Mouse (Mus musculus) limb, embryonic 12.5 days (tissue): ENCODE measurements around the gene Ankrd39. TPM values are rescaled to one million over a fixed set of nuclear protein-coding genes. Genes with fewer than 3 reads are reported as not detected.

Experiments
- ATAC-seq: fragments of 200-750 bp; cut with Nextera tagmentation; 2 replicates; pipeline ENCODE4 v1.8.0; 2017; ENCODE audit warnings: low read depth, moderate TSS enrichment; ENCODE audit not compliant: insufficient number of reproducible peaks, insufficient read depth, low FRiP score, low TSS enrichment
- H3K27ac ChIP-seq: fragments of 300-500 bp; sonication (generic); 2 replicates; pipeline ENCODE4 v1.5.1; 2016; ENCODE audit warnings: mild to moderate bottlenecking, moderate library complexity
- H3K27me3 ChIP-seq: fragments of 300-500 bp; sonication (generic); 2 replicates; pipeline ENCODE4 v1.6.1; 2016; ENCODE audit warnings: mild to moderate bottlenecking, moderate library complexity
- H3K36me3 ChIP-seq: fragments of 300-500 bp; sonication (generic); 2 replicates; pipeline ENCODE4 v1.6.1; 2016; ENCODE audit warnings: mild to moderate bottlenecking, moderate library complexity
- H3K4me1 ChIP-seq: fragments of 300-500 bp; sonication (generic); replicated peaks from 2 replicates; pipeline ENCODE4 v1.6.1; 2016
- H3K4me2 ChIP-seq: fragments of 300-500 bp; sonication (generic); 2 replicates; pipeline ENCODE4 v1.6.1; 2016; ENCODE audit warnings: mild to moderate bottlenecking, moderate library complexity
- H3K4me3 ChIP-seq: fragments of 300-500 bp; sonication (generic); replicated peaks from 2 replicates; pipeline ENCODE4 v1.5.1; 2016; ENCODE audit warnings: mild to moderate bottlenecking
- H3K9ac ChIP-seq: fragments of 300-500 bp; sonication (generic); replicated peaks from 2 replicates; pipeline ENCODE4 v1.6.1; 2016; ENCODE audit warnings: mild to moderate bottlenecking, moderate library complexity
- H3K9me3 ChIP-seq: fragments of 300-500 bp; sonication (generic); 2 replicates; pipeline ENCODE4 v1.6.1; 2016; ENCODE audit warnings: mild to moderate bottlenecking, moderate library complexity
- WGBS: fragments of 180-500 bp; shearing (Covaris S2); methylation state at CpG from one replicate; pipeline ENCODE4 v1.1.7; 2016; 5-methylcytosine and 5-hydroxymethylcytosine counted together
- polyA plus RNA-seq: library from polyadenylated mRNA; unstranded; fragments of >200 nt; fragmentation: Nextera tagmentation; extraction: Ambion mirVana; gene quantifications from 2 replicates; pipeline ENCODE4 v1.2.1, GENCODE M21; 2016

The Ankrd39 gene
- 24.1 and 26.8 TPM in 2 replicates for polyA plus RNA-seq

DNA sequence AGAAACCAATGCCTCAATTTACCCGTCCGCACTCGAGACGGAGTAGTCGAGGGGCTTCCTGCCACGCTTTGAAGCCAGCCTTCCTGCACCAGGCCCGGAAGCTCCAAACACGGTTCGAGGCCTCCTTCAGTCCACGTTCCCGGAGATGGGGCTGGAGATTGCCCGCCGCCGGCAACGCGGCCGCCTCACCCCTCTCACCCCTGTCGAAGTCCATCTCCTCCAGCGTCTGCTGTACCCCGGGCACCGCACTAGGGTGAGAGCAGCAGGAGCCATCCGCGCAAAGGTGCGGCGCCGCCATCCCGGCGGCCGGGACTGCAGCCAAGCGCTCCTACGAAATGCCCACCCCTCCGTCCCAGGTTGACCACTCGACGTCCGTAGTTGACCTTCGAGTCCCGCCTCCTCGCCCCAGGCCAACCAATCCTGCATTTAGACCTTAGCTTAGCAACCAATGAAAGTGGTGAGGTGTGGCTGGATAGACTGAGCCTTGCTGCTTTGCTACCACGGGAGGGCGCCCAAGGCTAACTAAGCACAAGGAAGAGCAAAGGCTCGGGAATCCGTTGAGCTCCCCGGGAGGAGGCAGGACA lies at the start of gene Ankrd39:
Gene Ankrd39 (minus strand): TSS at position 558 of the 584 bp plus-strand sequence.
- H3K4me2 ChIP-seq, result peak within 1 kb of the TSS; percentile 74
- H3K36me3 ChIP-seq, result peaks cover 49% of the 10 kb centered on the region
- peak within 1 kb of the TSS; percentile 68 for H3K4me3 ChIP-seq
- H3K9me3 ChIP-seq, result no peaks in the 10 kb centered on the region
- H3K27ac ChIP-seq, result peak within 1 kb of the TSS; percentile 85
- H3K4me1 ChIP-seq, result peaks cover 48% of the 10 kb centered on the region
- no peaks in the 10 kb centered on the region for H3K27me3 ChIP-seq
- WGBS, result under 1% methylated on average over 43 of the region's 43 CpGs
- H3K9ac ChIP-seq, result peak within 1 kb of the TSS; percentile 81
- ATAC-seq, result peak; percentile 97

DNA sequence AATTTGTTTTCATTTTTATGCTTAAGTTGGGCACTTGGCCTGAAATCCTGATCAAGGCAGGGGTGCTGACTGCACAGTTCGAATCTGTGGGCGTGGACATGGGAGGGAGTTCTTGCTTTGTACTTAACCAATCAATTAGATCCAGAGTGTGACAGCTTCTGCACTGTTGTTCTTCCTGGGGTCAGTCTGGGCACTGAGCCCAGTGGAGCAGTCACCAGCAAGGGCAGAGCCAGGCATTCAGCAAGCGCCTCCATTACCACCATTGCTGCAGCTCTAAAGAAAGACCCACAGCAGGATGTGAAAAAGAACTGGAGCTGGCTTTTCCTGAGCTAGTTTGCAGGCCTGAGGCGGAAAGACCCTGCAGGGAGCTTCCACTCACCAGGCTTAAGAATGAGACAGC lies 48.9 kb upstream of the Ankrd39 start:
- no peaks in the 10 kb centered on the region for H3K27me3 ChIP-seq
- WGBS, result 48% methylated on average over 4 of the region's 4 CpGs
- ATAC-seq, result no peak
- H3K4me2 ChIP-seq, result no peak overlapping the region
- no peaks in the 10 kb centered on the region for H3K36me3 ChIP-seq
- H3K4me3 ChIP-seq, result no peak overlapping the region
- peaks cover 11% of the 10 kb centered on the region for H3K4me1 ChIP-seq
- no peak overlapping the region for H3K9ac ChIP-seq
- H3K27ac ChIP-seq, result peak overlapping the region; percentile 1; the same call in 1 of the 2 replicates
- H3K9me3 ChIP-seq, result no peaks in the 10 kb centered on the region

DNA sequence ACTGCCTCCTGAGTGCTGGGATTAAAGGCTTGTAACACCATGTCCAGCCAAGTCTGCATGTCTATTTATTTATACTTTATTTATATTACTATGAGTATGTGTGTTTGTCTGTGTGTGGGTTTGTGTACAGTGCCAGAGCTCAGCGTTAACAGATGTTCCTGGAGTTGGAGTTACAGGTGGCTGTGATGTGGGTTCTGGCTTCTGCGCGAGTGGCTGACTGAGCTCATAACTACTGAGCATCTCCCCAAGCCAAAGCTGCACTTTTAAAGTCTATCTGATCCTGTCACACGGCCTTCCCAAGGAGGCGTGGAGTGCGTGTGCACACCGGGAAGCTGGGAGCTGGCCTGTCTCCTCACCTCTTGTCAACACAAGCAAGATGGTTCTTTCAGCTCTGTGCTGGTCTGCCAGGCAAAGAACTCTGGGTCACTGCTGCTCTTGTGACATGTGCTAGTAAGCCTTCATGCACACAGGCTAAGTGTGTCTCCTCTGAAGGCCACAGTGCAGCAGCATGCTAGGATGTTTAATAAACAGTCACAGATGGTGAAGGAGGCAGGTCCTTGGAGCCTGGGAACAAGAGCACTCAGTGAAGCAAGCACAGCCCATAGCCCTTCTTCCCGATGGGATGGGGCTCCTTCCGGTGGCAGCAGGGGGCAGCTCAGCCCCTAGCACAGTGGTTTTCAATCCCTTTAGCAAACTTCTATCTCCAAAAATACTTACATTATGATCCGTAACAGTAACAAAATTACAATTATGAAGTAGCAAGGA lies 48.1 kb upstream of the Ankrd39 start:
- Histone ChIP-seq H3K4me1 (peaks cover 19% of the 10 kb centered on the region), H3K4me3 (no peak overlapping the region), H3K27me3 (no peaks in the 10 kb centered on the region), H3K36me3 (no peaks in the 10 kb centered on the region), H3K4me2 (no peak overlapping the region), H3K27ac (peak overlapping the region; percentile 53; the same call in 1 of the 2 replicates), H3K9me3 (no peaks in the 10 kb centered on the region), H3K9ac (no peak overlapping the region)
- no peak for ATAC-seq
- 53% methylated on average over 10 of the region's 10 CpGs for WGBS

DNA sequence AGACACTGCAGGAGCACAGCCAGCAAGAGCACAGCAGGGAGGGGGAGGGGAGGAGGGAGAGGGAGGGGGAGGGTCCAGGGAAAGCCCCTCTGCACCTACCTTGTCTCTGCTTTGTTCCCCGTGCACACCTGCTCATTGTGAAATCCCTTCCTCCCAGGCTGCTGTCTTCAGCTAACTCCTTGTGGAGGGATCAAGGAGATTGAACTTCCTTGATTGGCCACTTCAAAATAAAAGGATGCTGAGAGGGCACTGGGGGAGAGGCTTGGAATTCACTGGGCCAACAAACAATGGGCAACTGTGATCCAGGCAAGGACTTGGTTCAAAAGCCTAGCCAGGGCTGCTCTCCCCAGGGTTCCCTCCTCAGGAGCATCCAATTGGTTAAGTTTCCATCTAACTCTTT lies 45.9 kb upstream of the Ankrd39 start:
- 24% methylated on average over 1 of the region's 1 CpGs for WGBS
- Histone ChIP-seq H3K27me3 (no peaks in the 10 kb centered on the region), H3K27ac (no peak overlapping the region), H3K9ac (no peak overlapping the region), H3K4me3 (no peak overlapping the region), H3K4me2 (no peak overlapping the region), H3K9me3 (no peaks in the 10 kb centered on the region), H3K36me3 (no peaks in the 10 kb centered on the region), H3K4me1 (peaks cover 41% of the 10 kb centered on the region)
- ATAC-seq, result no peak

DNA sequence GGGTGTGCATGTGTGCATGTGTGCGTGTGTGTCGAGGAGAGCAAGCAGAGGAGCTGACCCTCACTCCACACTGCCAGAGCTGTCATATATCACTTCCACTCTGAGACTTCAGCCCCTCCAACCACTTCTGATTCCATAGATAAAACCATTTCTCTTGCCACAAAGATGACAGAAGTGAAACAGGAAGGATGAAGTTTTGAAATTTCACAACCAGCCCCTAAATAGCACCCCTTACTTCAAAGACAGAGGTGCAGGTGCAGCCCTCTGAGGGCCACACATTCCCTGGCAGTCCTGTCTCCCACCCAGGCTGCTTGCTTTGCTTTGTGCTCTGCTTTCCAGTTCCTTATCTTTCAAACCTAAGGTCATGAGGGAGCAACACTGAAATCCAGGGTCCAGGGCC lies 44.2 kb upstream of the Ankrd39 start:
- Histone ChIP-seq H3K4me2 (no peak overlapping the region), H3K4me1 (peaks cover 58% of the 10 kb centered on the region), H3K27ac (no peak overlapping the region), H3K27me3 (no peaks in the 10 kb centered on the region), H3K9ac (no peak overlapping the region), H3K4me3 (no peak overlapping the region), H3K36me3 (no peaks in the 10 kb centered on the region), H3K9me3 (no peaks in the 10 kb centered on the region)
- WGBS, result 71% methylated on average over 2 of the region's 2 CpGs
- no peak for ATAC-seq

DNA sequence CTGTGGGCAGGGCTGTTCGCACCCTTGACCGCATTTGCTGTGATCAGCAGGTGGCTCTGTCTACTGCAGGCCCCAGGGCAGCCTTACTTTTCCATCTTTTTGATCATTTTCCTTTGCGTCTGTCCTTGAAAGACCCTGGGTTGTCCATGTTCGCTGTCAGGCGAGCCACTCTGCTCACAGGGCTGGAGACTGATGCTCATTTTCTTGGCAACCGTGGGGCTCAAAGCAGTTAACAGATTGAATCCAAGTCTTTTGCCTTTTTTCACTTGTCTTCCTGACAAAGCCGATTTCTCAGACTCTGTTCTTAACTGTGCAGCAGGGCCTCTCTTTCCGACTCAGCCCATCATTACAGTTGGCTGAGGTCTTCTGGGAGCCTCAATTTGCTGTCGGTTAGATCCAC lies 43.4 kb upstream of the Ankrd39 start:
- H3K4me1 ChIP-seq, result peaks cover 64% of the 10 kb centered on the region
- no peaks in the 10 kb centered on the region for H3K36me3 ChIP-seq
- H3K27me3 ChIP-seq, result no peaks in the 10 kb centered on the region
- H3K9me3 ChIP-seq, result no peaks in the 10 kb centered on the region
- H3K9ac ChIP-seq, result no peak overlapping the region
- no peak for ATAC-seq
- 65% methylated on average over 9 of the region's 9 CpGs for WGBS
- H3K4me3 ChIP-seq, result no peak overlapping the region
- no peak overlapping the region for H3K4me2 ChIP-seq
- H3K27ac ChIP-seq, result no peak overlapping the region

DNA sequence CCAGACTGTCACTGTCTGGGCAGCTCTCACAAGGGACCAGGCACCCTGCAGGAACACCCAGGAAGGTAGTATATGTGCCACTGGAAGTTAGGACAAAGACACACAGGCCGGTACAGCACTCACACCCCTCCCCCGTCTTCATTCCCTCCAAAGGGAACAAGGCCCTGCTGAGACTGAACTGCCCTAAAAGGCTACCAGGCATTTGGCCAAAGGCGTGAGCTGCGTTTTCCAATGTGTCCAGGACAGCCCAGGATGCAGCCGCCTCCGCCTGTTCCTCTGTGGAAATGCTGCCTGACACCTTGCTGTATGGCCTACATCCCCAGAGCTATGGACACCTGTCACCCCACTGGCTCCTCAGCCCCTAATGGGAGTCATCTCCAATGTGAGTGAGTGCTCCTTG lies 42.2 kb upstream of the Ankrd39 start:
- 0 out of 2 replicates have a peak overlapping the region, but pooled peaks have one; percentile 47 for H3K9ac ChIP-seq
- peaks cover 60% of the 10 kb centered on the region for H3K4me1 ChIP-seq

DNA sequence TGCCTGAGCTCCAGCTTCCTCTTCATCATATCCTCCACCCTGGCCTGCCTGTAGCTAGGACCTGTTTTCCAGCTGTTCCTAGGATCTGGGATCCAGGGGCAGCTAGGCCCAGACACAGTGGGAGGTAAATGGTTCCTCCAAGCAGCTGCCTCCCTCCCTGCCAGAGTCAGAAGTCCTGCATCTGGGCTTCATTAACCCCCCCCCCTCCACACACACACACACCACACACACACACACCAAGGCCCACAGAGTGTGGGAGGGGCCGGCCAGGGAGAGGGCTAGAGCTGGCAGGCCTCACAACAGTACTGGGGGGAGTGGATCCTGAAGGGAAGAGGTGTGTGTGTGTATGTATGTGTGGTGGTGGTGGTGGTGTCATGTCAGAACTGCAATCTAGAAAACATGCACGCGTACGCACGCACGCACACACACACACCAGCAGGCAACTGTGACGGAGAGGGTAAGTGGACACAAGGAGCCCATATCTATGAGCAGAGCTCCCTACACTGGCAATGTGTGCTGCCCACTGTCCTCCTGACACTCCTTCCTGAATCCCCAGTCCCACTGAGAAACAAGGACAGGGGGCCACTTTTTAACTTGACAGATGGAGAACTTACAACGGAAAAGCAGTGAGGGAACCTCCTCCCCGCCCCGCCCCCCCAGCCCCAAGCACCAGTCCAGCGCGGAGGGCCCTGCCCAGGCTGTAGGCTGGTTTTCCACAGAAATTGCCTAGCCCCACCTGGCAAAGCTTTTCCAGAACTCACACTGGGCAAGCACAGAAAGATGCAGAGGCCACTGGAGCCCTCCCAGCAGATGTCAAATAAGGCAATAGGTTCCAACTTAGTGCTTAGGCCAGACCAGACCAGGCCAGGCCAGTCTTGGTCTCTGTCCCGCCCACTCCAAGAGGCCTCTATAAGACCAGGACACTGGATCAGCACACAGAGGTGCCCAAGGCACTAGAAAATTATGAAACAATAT lies 41.5 kb upstream of the Ankrd39 start:
- Histone ChIP-seq H3K4me2 (peak overlapping the region; percentile 28), H3K4me3 (no peak overlapping the region), H3K36me3 (no peaks in the 10 kb centered on the region), H3K9ac (peak overlapping the region; percentile 47; the same call in 1 of the 2 replicates), H3K4me1 (peaks cover 67% of the 10 kb centered on the region), H3K27me3 (no peaks in the 10 kb centered on the region), H3K9me3 (no peaks in the 10 kb centered on the region), H3K27ac (peak overlapping the region; percentile 94)
- ATAC-seq, result peak; percentile 89
- WGBS, result 33% methylated on average over 13 of the region's 13 CpGs

More for the DNA sequence above, 42.2 kb upstream of the Ankrd39 start:
- no peak for ATAC-seq
- Histone ChIP-seq H3K36me3 (no peaks in the 10 kb centered on the region), H3K27ac (peak overlapping the region; percentile 94), H3K4me2 (no peak overlapping the region), H3K27me3 (no peaks in the 10 kb centered on the region), H3K9me3 (no peaks in the 10 kb centered on the region), H3K4me3 (no peak overlapping the region)
- WGBS, result 34% methylated on average over 6 of the region's 6 CpGs

DNA sequence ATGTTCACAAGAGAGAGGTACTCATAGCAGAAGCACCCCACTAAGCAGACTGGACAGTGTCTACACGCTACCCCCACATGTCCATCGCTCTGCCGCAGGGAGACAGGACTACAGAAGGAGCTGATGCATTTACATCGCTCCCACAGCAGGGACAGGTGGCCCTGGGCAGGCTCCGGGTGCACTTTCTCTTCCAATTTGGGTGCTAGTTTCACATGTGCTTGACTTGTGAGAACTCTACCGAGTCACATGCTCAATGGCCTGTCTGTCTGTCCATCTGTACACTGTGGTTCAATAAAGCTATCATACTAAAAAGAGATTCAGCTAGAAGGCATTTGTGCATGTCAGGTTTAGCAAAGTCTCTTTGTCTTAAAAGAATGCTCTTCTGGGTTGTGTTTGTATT lies 40.6 kb upstream of the Ankrd39 start:
- Histone ChIP-seq H3K4me2 (no peak overlapping the region), H3K9me3 (no peaks in the 10 kb centered on the region), H3K27ac (peak overlapping the region; percentile 94), H3K4me3 (no peak overlapping the region), H3K4me1 (peaks cover 73% of the 10 kb centered on the region), H3K36me3 (no peaks in the 10 kb centered on the region), H3K9ac (no peak overlapping the region), H3K27me3 (no peaks in the 10 kb centered on the region)
- 83% methylated on average over 6 of the region's 6 CpGs for WGBS
- ATAC-seq, result no peak

DNA sequence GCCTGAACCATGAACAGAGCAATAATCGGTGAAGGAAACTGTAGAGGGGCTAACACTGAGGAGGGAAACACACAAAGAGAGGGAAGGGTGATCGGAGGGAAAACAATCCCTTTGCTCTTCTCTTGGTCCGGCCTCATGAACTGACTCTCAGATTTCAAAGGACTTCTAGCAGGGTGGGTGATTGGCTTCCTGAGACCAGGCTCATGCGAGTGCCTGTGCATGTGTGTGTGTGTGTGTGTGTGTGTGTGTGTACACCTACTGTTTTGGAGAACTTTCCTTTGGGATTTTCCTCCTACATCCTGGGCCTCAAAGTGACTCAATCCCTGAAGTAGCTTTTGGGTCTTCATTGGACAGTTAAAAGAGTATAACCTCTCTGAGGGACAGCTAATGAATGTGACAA lies 39.0 kb upstream of the Ankrd39 start:
- no peak for ATAC-seq
- Histone ChIP-seq H3K4me1 (peaks cover 75% of the 10 kb centered on the region), H3K27ac (peak overlapping the region; percentile 41; the same call in 1 of the 2 replicates), H3K9me3 (no peaks in the 10 kb centered on the region), H3K9ac (no peak overlapping the region), H3K27me3 (no peaks in the 10 kb centered on the region), H3K4me2 (no peak overlapping the region), H3K36me3 (no peaks in the 10 kb centered on the region), H3K4me3 (no peak overlapping the region)
- WGBS, result 14% methylated on average over 4 of the region's 4 CpGs
